Mouse (Mus musculus) cerebellum, adult 18-20 months (tissue): ENCODE data around the gene Specc1.

Experiments used
- DNase-seq, 2 experiments: peaks; one replicate each; pipeline ENCODE4 v3.0.0; 2021

Gene Specc1

GRCm38 (mm10) chr11:62259214-62259613 lies 302.7 kb downstream of the Specc1 start:
- peak in 1 of 2 experiments; percentile 13 for DNase-seq

- no peak for DNase-seq
Measured at GRCm38 (mm10) chr11:62263599-62263998, 307.0 kb downstream of the Specc1 start.

DNA sequence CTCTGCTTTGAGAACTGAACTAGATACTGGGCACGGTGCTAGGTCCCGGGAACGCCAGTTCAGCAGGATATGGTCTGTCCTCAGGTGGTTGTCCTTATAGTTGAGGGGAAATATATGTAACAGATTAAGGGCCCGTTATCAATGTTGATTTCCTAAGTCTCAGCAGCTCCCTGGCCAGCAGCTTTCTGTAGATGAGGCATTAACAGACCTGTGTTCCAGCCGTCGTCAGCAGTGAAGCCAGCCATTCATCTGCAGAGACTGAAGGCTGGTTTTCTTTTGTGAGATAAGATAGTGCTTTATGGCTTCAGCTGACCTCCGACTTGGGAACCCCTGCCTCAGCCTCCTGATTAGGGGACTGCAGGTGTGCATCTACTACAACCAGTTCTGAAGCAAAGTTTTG lies 307.5 kb downstream of the Specc1 start:
- no peak for DNase-seq

DNA sequence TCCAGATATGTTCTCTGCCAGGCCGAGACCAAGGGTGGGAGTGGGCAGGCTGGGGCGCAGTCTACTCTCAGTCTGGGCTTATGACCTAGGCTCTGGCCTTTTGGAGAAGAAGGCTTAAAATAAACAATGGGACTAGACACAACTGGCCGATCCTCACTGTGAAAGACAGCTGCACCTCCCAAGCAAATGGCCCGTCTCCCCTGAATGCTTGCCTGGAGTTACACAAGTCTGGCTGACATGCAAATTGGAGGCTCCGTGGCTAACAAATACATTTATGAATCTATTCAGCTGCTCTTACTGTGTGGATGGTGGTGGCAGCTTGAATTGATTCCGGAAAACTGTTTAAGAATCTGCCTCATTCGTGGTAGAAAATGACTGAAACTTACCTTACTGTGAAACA lies 309.1 kb downstream of the Specc1 start:
- no peak for DNase-seq

GRCm38 (mm10) chr11:62266466-62267214 lies 310.1 kb downstream of the Specc1 start:
- no peak for DNase-seq

DNA sequence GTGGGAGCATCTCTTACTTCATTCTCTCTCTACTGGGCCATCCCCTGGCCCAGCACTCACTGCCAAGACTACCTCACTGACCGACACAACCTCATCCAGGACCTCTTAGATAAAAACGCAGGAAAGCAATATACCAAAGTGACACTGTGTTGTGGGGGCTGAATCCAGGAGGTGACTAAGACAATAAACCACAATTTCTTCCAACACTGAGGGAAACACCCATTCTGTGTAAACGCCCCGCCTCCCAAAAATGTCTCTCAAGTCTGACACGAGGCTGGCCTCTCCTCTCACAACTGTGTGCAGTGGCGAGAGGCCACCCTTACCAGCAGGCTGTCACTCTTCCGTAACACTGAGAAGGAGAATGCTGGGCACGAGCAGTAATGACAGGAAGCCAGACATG lies 311.8 kb downstream of the Specc1 start:
- no peak for DNase-seq

- DNase-seq, result no peak
Measured at GRCm38 (mm10) chr11:62269097-62269496, 312.5 kb downstream of the Specc1 start.

DNA sequence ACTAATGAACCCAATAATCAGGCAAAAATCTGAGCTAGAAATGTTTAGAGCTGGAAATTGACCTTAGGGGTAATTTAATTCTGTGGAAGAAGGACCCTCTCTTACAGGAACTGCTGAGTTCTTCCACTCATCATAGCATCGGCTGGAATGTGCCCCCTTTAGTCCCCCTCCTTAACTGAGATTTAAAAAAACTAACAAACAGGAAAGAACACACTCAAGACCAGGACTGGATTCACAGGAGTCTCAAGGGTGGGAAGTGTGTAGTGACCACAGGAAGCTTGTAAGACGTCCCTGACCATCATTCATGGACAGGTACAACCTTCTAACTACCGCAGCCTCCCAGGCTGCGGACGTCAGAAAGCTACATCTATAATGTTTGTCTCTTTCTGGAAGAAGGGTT lies 314.3 kb downstream of the Specc1 start:
- no peak for DNase-seq
